12 mouse cellular contexts compared by ENCODE assay signal in the genomic region with DNA sequence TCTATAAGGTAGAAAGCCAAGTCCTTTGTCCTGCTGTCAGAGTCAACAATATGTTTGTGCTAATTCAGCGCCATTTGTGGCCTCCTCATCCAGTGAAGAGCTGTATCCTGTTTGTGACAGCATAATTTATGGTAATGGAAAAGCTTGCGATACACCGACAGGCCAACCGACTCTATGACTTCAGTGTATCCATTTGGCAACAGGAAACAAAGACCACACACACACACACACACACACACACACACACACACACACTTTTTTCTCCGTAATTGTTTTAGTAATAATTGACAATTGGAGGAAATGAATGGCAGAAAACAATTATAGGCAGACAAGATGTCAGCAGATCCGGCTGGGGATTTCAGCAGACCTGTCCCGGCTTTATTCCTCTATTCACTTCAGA. TPM values are rescaled to one million over a fixed set of nuclear protein-coding genes. Genes with fewer than 3 reads are reported as not detected.
DNase-seq lines count a peak whose midpoint lies in the region; ATAC-seq lines count a peak whose summit lies in the region.
"Had no signal": no experiment of that assay in that cellular context is flagged by ENCODE, and none has a peak within 500 bp of the region (broad histone marks: within the 10 kb centered on the region; RNA-seq: fewer than 3 reads in every experiment).

No protein-coding gene starts in this region.

- no peaks in the 10 kb centered on the region for H3K36me3 ChIP-seq in heart, embryonic 12.5 days
- H3K36me3 ChIP-seq in heart, embryonic 11.5 days (ENCODE audit: control insufficient read depth, insufficient read depth, low read length): no peaks in the 10 kb centered on the region
- no peaks in the 10 kb centered on the region for H3K36me3 ChIP-seq in limb, embryonic 10.5 days
- H3K36me3 ChIP-seq: liver, embryonic 15.5 days had no signal

- H3K27me3 ChIP-seq in heart, embryonic 12.5 days (replicated peaks): no peaks in the 10 kb centered on the region
- H3K27me3 ChIP-seq in heart, embryonic 11.5 days (ENCODE audit: control insufficient read depth, insufficient read depth, low read length): no peaks in the 10 kb centered on the region
- H3K27me3 ChIP-seq in limb, embryonic 10.5 days (ENCODE audit: low read depth, poor library complexity, severe bottlenecking): no peaks in the 10 kb centered on the region

- peak overlapping the region; percentile 38; the same call in 1 of the 2 replicates for H3K27ac ChIP-seq in heart, embryonic 12.5 days (ENCODE audit: poor library complexity, severe bottlenecking)
- no peak overlapping the region for H3K27ac ChIP-seq in heart, embryonic 11.5 days (ENCODE audit: low read depth, low read length)
- peak overlapping the region; percentile 18; the same call in 1 of the 2 replicates for H3K27ac ChIP-seq in brown adipose tissue, adult 24 weeks (replicated peaks; ENCODE audit: low read depth, low read length)
- H3K27ac ChIP-seq in limb, embryonic 10.5 days: no peak overlapping the region
- H3K27ac ChIP-seq: liver, embryonic 15.5 days had no signal

- peaks cover 5% of the 10 kb centered on the region; the same call in 1 of the 2 replicates for H3K9me3 ChIP-seq in heart, embryonic 12.5 days (replicated peaks)
- H3K9me3 ChIP-seq in heart, embryonic 11.5 days (replicated peaks; ENCODE audit: control insufficient read depth, low read length): no peaks in the 10 kb centered on the region
- H3K9me3 ChIP-seq in limb, embryonic 10.5 days (replicated peaks): no peaks in the 10 kb centered on the region
- H3K9me3 ChIP-seq: liver, embryonic 15.5 days had no signal

- 69% methylated on average over 7 of the region's 7 CpGs for WGBS in heart, embryonic 12.5 days
- 73% methylated on average over 7 of the region's 7 CpGs for WGBS in heart, embryonic 11.5 days (ENCODE audit: insufficient replicate concordance)
- WGBS in limb, embryonic 10.5 days: 63% methylated on average over 7 of the region's 7 CpGs

- no peak overlapping the region for H3K4me3 ChIP-seq in heart, embryonic 12.5 days
- H3K4me3 ChIP-seq in heart, embryonic 11.5 days (ENCODE audit: low read depth, low read length): no peak overlapping the region
- no peak overlapping the region; the same call in 1 of the 2 replicates for H3K4me3 ChIP-seq in brown adipose tissue, adult 24 weeks (ENCODE audit: insufficient read depth, low read depth, low read length)
- no peak overlapping the region for H3K4me3 ChIP-seq in limb, embryonic 10.5 days
- H3K4me3 ChIP-seq: liver, embryonic 15.5 days had no signal

- no peak overlapping the region for H3K4me2 ChIP-seq in heart, embryonic 12.5 days
- H3K4me2 ChIP-seq in heart, embryonic 11.5 days: no peak overlapping the region
- H3K4me2 ChIP-seq: liver, embryonic 15.5 days had no signal

- ATAC-seq in heart, embryonic 12.5 days (ENCODE audit: insufficient number of reproducible peaks, low FRiP score): no peak
- no peak for ATAC-seq in heart, embryonic 11.5 days (replicated peaks; ENCODE audit: insufficient number of reproducible peaks, low FRiP score, low TSS enrichment)

- peak; percentile 24 for DNase-seq in kidney, adult 18-20 months
- peak; percentile 73 for DNase-seq in lung, postnatal 36 days
- no peak for DNase-seq in MN1 (ENCODE audit: low spot score)
- no peak for DNase-seq in limb, embryonic 10.5 days (ENCODE audit: low spot score)
- no peak for DNase-seq in ovary, postnatal 36 days (ENCODE audit: low spot score)
- DNase-seq: adrenal gland, postnatal 10 days; gastrocnemius, postnatal 14 days; retina, postnatal 1 day had no signal

- peaks cover 25% of the 10 kb centered on the region for H3K4me1 ChIP-seq in heart, embryonic 12.5 days (replicated peaks)
- no peaks in the 10 kb centered on the region; the same call in 1 of the 2 replicates for H3K4me1 ChIP-seq in heart, embryonic 11.5 days (ENCODE audit: control insufficient read depth, insufficient read depth, low read length)
- H3K4me1 ChIP-seq in brown adipose tissue, adult 24 weeks (ENCODE audit: control insufficient read depth, insufficient read depth, insufficient read length, low read length): peaks cover 22% of the 10 kb centered on the region
- H3K4me1 ChIP-seq in limb, embryonic 10.5 days: peaks cover 6% of the 10 kb centered on the region; the same call in 1 of the 2 replicates
- H3K4me1 ChIP-seq: liver, embryonic 15.5 days had no signal

- H3K9ac ChIP-seq in heart, embryonic 12.5 days: no peak overlapping the region
- H3K9ac ChIP-seq in heart, embryonic 11.5 days (ENCODE audit: low read depth, low read length): no peak overlapping the region
- H3K9ac ChIP-seq: liver, embryonic 15.5 days had no signal

RNA-seq across cellular contexts. Expression of a gene that starts 4.9 kb away (rescaled TPM):
- polyA plus RNA-seq in heart, embryonic 12.5 days (2016; fragmentation: Nextera tagmentation; extraction: Ambion mirVana): 16.7 and 17.1 TPM in 2 replicates
- 18.3 and 18.4 TPM in 2 replicates for polyA plus RNA-seq in heart, embryonic 11.5 days (2014; fragmentation: Nextera tagmentation; extraction: Ambion mirVana)
- 5.4 and 7.1 TPM in 2 replicates for polyA plus RNA-seq in brown adipose tissue, adult 24 weeks (2012; ENCODE audit: insufficient read depth, insufficient read length, missing spikeins)
- 11.5 and 12.7 TPM in 2 replicates for polyA plus RNA-seq in limb, embryonic 10.5 days (2016; fragmentation: Nextera tagmentation; extraction: Ambion mirVana)

Comparison
In these comparisons a context has a peak if more than half of its experiments do, and no peak if none do; other contexts are left out.
1. H3K27ac ChIP-seq: peak in heart, embryonic 12.5 days (single experiment) and brown adipose tissue, adult 24 weeks (single experiment); none in heart, embryonic 11.5 days (single experiment) and limb, embryonic 10.5 days (single experiment).
2. DNase-seq: peak in kidney, adult 18-20 months (single experiment) and lung, postnatal 36 days (single experiment); none in MN1 (single experiment), limb, embryonic 10.5 days (single experiment) and ovary, postnatal 36 days (single experiment).